Mouse (Mus musculus) T-cell, adult 2 months (primary cell): ENCODE measurements around the gene Sec23a.
"Not testable (repeated sequence)": the region's sequence is repeated elsewhere in the genome, so short reads cannot be mapped to it uniquely, and the experiment has no call there.

Experiments
- DNase-seq: peaks from one replicate; pipeline ENCODE4 v3.0.0; 2022; ENCODE audit warnings: low spot score

Sec23a gene

GRCm38 (mm10) chr12:58981178-58981661, 30.6 kb downstream of the Sec23a start:
- DNase-seq, result not testable (repeated sequence)

GRCm38 (mm10) chr12:58976966-58977365, 34.9 kb downstream of the Sec23a start:
- no peak for DNase-seq

- no peak for DNase-seq
Measured at GRCm38 (mm10) chr12:58964583-58964982, 47.2 kb downstream of the Sec23a start.

- DNase-seq, result no peak
Measured at GRCm38 (mm10) chr12:58960844-58961243, 51.0 kb downstream of the Sec23a start.

- no peak for DNase-seq
Measured at GRCm38 (mm10) chr12:58956624-58957023, 55.2 kb downstream of the Sec23a start.

GRCm38 (mm10) chr12:58956162-58956561, 55.7 kb downstream of the Sec23a start:
- DNase-seq, result no peak

- no peak for DNase-seq
Measured at GRCm38 (mm10) chr12:58947879-58948278, 63.9 kb downstream of the Sec23a start.

GRCm38 (mm10) chr12:58947231-58947630, 64.6 kb downstream of the Sec23a start:
- peak; percentile 25 for DNase-seq

GRCm38 (mm10) chr12:58942544-58942943, 69.3 kb downstream of the Sec23a start:
- DNase-seq, result no peak

- no peak for DNase-seq
Measured at GRCm38 (mm10) chr12:58934580-58934979, 77.2 kb downstream of the Sec23a start.

GRCm38 (mm10) chr12:58924996-58925395, 86.8 kb downstream of the Sec23a start:
- DNase-seq, result no peak

GRCm38 (mm10) chr12:58924025-58924424, 87.8 kb downstream of the Sec23a start:
- no peak for DNase-seq

GRCm38 (mm10) chr12:58920775-58921174, 91.0 kb downstream of the Sec23a start:
- DNase-seq, result no peak

- DNase-seq, result no peak
Measured at GRCm38 (mm10) chr12:58919516-58919915, 92.3 kb downstream of the Sec23a start.

GRCm38 (mm10) chr12:58909826-58910225, 102.0 kb downstream of the Sec23a start:
- no peak for DNase-seq
